Mouse (Mus musculus) left cerebral cortex, postnatal 10 days (tissue): ENCODE results near the gene Slc39a7. TPM values are rescaled to one million over a fixed set of nuclear protein-coding genes. Genes with fewer than 3 reads are reported as not detected.
"Not testable (repeated sequence)": the region's sequence is repeated elsewhere in the genome, so short reads cannot be mapped to it uniquely, and the experiment has no call there.

Experiments
- DNase-seq, 2 experiments: peaks; one replicate each; pipeline ENCODE4 v3.0.0; 2021 to 2022; ENCODE audit warnings: low spot score in 2 of 2, mixed read lengths in 1 of 2; ENCODE audit errors: extremely low spot score in 1 of 2
- intact Hi-C: fragments of 180-260 bp; cut with DNase I; formaldehyde crosslinking; loops from one replicate; pipeline ENCODE4 v1.15.1; 2025
- total RNA-seq, 2 experiments: library from RNA; stranded (reverse); gene quantifications; 2 replicates each; pipeline ENCODE4 v1.2.3; 2021

Gene Slc39a7
- total RNA-seq, 2 experiments from 2014 or later = 90.7 to 101 TPM

- intact Hi-C loops = loop anchor here (1.0 kb wide), 1 partner anchor 64 kb away; no protein-coding TSS in a partner anchor
- DNase-seq = peak in 1 of 2 experiments; percentile 58
Observed at GRCm38 (mm10) chr17:34021539-34022413, 9.7 kb downstream of the Slc39a7 start.

GRCm38 (mm10) chr17:34013436-34013835 is 18.0 kb downstream of the Slc39a7 start:
- no peak for DNase-seq
- intact Hi-C loops = loop anchor here (5.0 kb wide), 1 partner anchor 1264 kb away; no protein-coding TSS in a partner anchor

GRCm38 (mm10) chr17:34010156-34010555 is 21.3 kb downstream of the Slc39a7 start:
- DNase-seq = no peak
- intact Hi-C loops = loop anchor here (5.0 kb wide), 1 partner anchor 1267 kb away; no protein-coding TSS in a partner anchor

GRCm38 (mm10) chr17:34006570-34006969 is 24.9 kb downstream of the Slc39a7 start:
- intact Hi-C loops = no loop called here
- no peak for DNase-seq

- intact Hi-C loops = no loop called here
- no peak for DNase-seq
Observed at GRCm38 (mm10) chr17:34003426-34003825, 28.1 kb downstream of the Slc39a7 start.

GRCm38 (mm10) chr17:34000796-34001195 is 30.7 kb downstream of the Slc39a7 start:
- intact Hi-C loops, DNase-seq: not testable (repeated sequence)

- intact Hi-C loops = no loop called here
- peak; percentile 70 to 90 for DNase-seq
Observed at GRCm38 (mm10) chr17:34000150-34000537, 31.3 kb downstream of the Slc39a7 start, which contains the start of gene H2-K1. H2-K1 (minus strand) TSS chr17:34000347.

- intact Hi-C loops = loop anchor here (5.0 to 10.0 kb wide), 2 partner anchors 1293 to 1345 kb away; partner anchors contain the start of gene H2-Q2
Observed at GRCm38 (mm10) chr17:33999341-34000149, 31.9 kb downstream of the Slc39a7 start.

GRCm38 (mm10) chr17:33998697-33999096 is 32.8 kb downstream of the Slc39a7 start:
- not testable (repeated sequence) for DNase-seq
- intact Hi-C loops = loop anchor here (5.0 to 10.0 kb wide), 2 partner anchors 1294 to 1346 kb away; partner anchors contain the start of gene H2-Q2

More at GRCm38 (mm10) chr17:33999341-34000149, 31.9 kb downstream of the Slc39a7 start:
- peak in 1 of 2 experiments; percentile 49 for DNase-seq

- intact Hi-C loops = loop anchor here (5.0 to 10.0 kb wide), 2 partner anchors 1295 to 1348 kb away; partner anchors contain the start of gene H2-Q2
Observed at GRCm38 (mm10) chr17:33997025-33997424, 34.5 kb downstream of the Slc39a7 start.

GRCm38 (mm10) chr17:33995651-33996050 is 35.8 kb downstream of the Slc39a7 start:
- DNase-seq = no peak
- intact Hi-C loops = loop anchor here (2.0 to 10.0 kb wide), 3 partner anchors 1273 to 1349 kb away; partner anchors contain the start of gene H2-Q2

More at GRCm38 (mm10) chr17:33997025-33997424, 34.5 kb downstream of the Slc39a7 start:
- DNase-seq = not testable (repeated sequence)

- no peak for DNase-seq
- intact Hi-C loops = loop anchor here (2.0 to 10.0 kb wide), 3 partner anchors 1274 to 1350 kb away; partner anchors contain the start of gene H2-Q2
Observed at GRCm38 (mm10) chr17:33994959-33995358, 36.5 kb downstream of the Slc39a7 start.

GRCm38 (mm10) chr17:33991788-33992664 is 39.5 kb downstream of the Slc39a7 start:
- peak; percentile 16 to 61 for DNase-seq
- intact Hi-C loops = loop anchor here (10.0 kb wide), 1 partner anchor 1353 kb away; the partner anchor contains the start of gene H2-Q2

GRCm38 (mm10) chr17:33982136-33982535 is 49.3 kb downstream of the Slc39a7 start:
- intact Hi-C loops, DNase-seq: not testable (repeated sequence)

GRCm38 (mm10) chr17:33981192-33981909 is 50.1 kb downstream of the Slc39a7 start:
- intact Hi-C loops = not testable (repeated sequence)

GRCm38 (mm10) chr17:33980181-33981035 is 51.1 kb downstream of the Slc39a7 start:
- no peak for DNase-seq
- intact Hi-C loops = no loop called here

More at GRCm38 (mm10) chr17:33981192-33981909, 50.1 kb downstream of the Slc39a7 start:
- DNase-seq = peak; percentile 85 to 92
